ENCODE assay signal across 18 mouse cellular contexts in genomic region chr3:14877251-14877909, GRCm38 (mm10). TPM values are rescaled to one million over a fixed set of nuclear protein-coding genes. Genes with fewer than 3 reads are reported as not detected.
DNase-seq lines count a peak whose midpoint lies in the region; ATAC-seq and TF ChIP-seq lines count a peak whose summit lies in the region.
"Had no signal": no experiment of that assay in that cellular context is flagged by ENCODE, and none has a peak within 500 bp of the region (broad histone marks: within the 10 kb centered on the region; RNA-seq: fewer than 3 reads in every experiment).

No protein-coding gene starts in this region.

- peak; percentile 99 for TF ChIP-seq EP300 in liver, postnatal 0 days (IDR thresholded peaks at IDR 0.05; ENCODE audit: low read depth)

- H3K4me1 ChIP-seq in heart, embryonic 13.5 days: peaks cover 16% of the 10 kb centered on the region
- peaks cover 83% of the 10 kb centered on the region for H3K4me1 ChIP-seq in G1E (ENCODE audit: insufficient read depth, low read depth, low read length)
- peaks cover 18% of the 10 kb centered on the region for H3K4me1 ChIP-seq in liver, postnatal 0 days (ENCODE audit: insufficient read depth)
- no peaks in the 10 kb centered on the region for H3K4me1 ChIP-seq in hindbrain, embryonic 12.5 days
- H3K4me1 ChIP-seq: forebrain, embryonic 15.5 days; limb, embryonic 15.5 days; midbrain, embryonic 13.5 days had no signal

- H3K27ac ChIP-seq in heart, embryonic 13.5 days (replicated peaks): peak overlapping the region; percentile 51
- peak overlapping the region; percentile 95 for H3K27ac ChIP-seq in liver, postnatal 0 days (ENCODE audit: low read depth)
- H3K27ac ChIP-seq in hindbrain, embryonic 12.5 days: no peak overlapping the region
- H3K27ac ChIP-seq: embryonic facial prominence, embryonic 13.5 days; forebrain, embryonic 15.5 days; left cerebral cortex, adult 2 months; limb, embryonic 15.5 days; midbrain, embryonic 13.5 days had no signal

- DNase-seq in heart, adult 11 months: no peak
- DNase-seq in G1E (ENCODE audit: low spot score): peak; percentile 31
- DNase-seq in liver, postnatal 0 days: peak; percentile 69
- no peak for DNase-seq in testis, postnatal 14 days (ENCODE audit: low spot score)
- DNase-seq: cerebellum, postnatal 14 days; gastrocnemius, postnatal 14 days; heart, postnatal 36 days; thymus, adult 2 months had no signal

- TF ChIP-seq CTCF in G1E (IDR thresholded peaks at IDR 0.05; ENCODE audit: low read depth, low read length): no peak
- TF ChIP-seq CTCF in liver, postnatal 0 days (IDR thresholded peaks at IDR 0.05; ENCODE audit: low read depth): no peak

- ATAC-seq in heart, embryonic 13.5 days (ENCODE audit: extremely low read depth, insufficient number of reproducible peaks, low FRiP score, low TSS enrichment): no peak
- peak; percentile 69 for ATAC-seq in G1E (ENCODE audit: extremely low read depth, insufficient number of reproducible peaks, low FRiP score, poor library complexity, severe bottlenecking)
- ATAC-seq in erythroblast, adult 5-6 weeks (replicated peaks; ENCODE audit: low FRiP score, poor library complexity, severe bottlenecking): peak; percentile 66
- peak; percentile 85 for ATAC-seq in liver, postnatal 0 days
- no peak for ATAC-seq in hindbrain, embryonic 12.5 days (ENCODE audit: low FRiP score)
- ATAC-seq in granulocyte monocyte progenitor cell, adult 5-6 weeks (replicated peaks; ENCODE audit: poor library complexity, severe bottlenecking): no peak
- ATAC-seq: forebrain, embryonic 15.5 days; inflammation-experienced regulatory T-cells, adult 6 months; midbrain, embryonic 13.5 days had no signal

- H3K4me2 ChIP-seq in heart, embryonic 13.5 days: 0 out of 2 replicates have a peak overlapping the region, but pooled peaks have one; percentile 3
- peak overlapping the region; percentile 48 for H3K4me2 ChIP-seq in liver, postnatal 0 days (ENCODE audit: low read depth, low read length)
- H3K4me2 ChIP-seq in hindbrain, embryonic 12.5 days (replicated peaks): no peak overlapping the region
- H3K4me2 ChIP-seq: embryonic facial prominence, embryonic 13.5 days; forebrain, embryonic 15.5 days; limb, embryonic 15.5 days; midbrain, embryonic 13.5 days had no signal

- no peaks in the 10 kb centered on the region for H3K9me3 ChIP-seq in heart, embryonic 13.5 days
- H3K9me3 ChIP-seq in G1E (replicated peaks): no peaks in the 10 kb centered on the region
- no peaks in the 10 kb centered on the region for H3K9me3 ChIP-seq in liver, postnatal 0 days (ENCODE audit: low read length)
- H3K9me3 ChIP-seq in hindbrain, embryonic 12.5 days (replicated peaks): no peaks in the 10 kb centered on the region
- H3K9me3 ChIP-seq: embryonic facial prominence, embryonic 13.5 days; forebrain, embryonic 15.5 days; limb, embryonic 15.5 days; midbrain, embryonic 13.5 days had no signal

- no peaks in the 10 kb centered on the region for H3K27me3 ChIP-seq in heart, embryonic 13.5 days (replicated peaks)
- H3K27me3 ChIP-seq in G1E (ENCODE audit: insufficient read depth, low read length): no peaks in the 10 kb centered on the region
- no peaks in the 10 kb centered on the region for H3K27me3 ChIP-seq in liver, postnatal 0 days (ENCODE audit: insufficient read depth, low read length)
- no peaks in the 10 kb centered on the region for H3K27me3 ChIP-seq in hindbrain, embryonic 12.5 days
- H3K27me3 ChIP-seq: forebrain, embryonic 15.5 days; limb, embryonic 15.5 days; midbrain, embryonic 13.5 days had no signal

- no peak overlapping the region for H3K4me3 ChIP-seq in heart, embryonic 13.5 days
- H3K4me3 ChIP-seq in G1E (ENCODE audit: low read depth, low read length): no peak overlapping the region; the same call in 1 of the 2 replicates
- no peak overlapping the region for H3K4me3 ChIP-seq in liver, postnatal 0 days (ENCODE audit: low read depth, low read length)
- no peak overlapping the region for H3K4me3 ChIP-seq in hindbrain, embryonic 12.5 days
- H3K4me3 ChIP-seq: embryonic facial prominence, embryonic 13.5 days; forebrain, embryonic 15.5 days; left cerebral cortex, adult 2 months; limb, embryonic 15.5 days; midbrain, embryonic 13.5 days had no signal

- 0 out of 2 replicates have a peak overlapping the region, but pooled peaks have one; percentile 12 for H3K9ac ChIP-seq in heart, embryonic 13.5 days
- H3K9ac ChIP-seq in liver, postnatal 0 days (replicated peaks): peak overlapping the region; percentile 53
- H3K9ac ChIP-seq in hindbrain, embryonic 12.5 days: no peak overlapping the region
- H3K9ac ChIP-seq: embryonic facial prominence, embryonic 13.5 days; forebrain, embryonic 15.5 days; limb, embryonic 15.5 days; midbrain, embryonic 13.5 days had no signal

- no peaks in the 10 kb centered on the region for H3K36me3 ChIP-seq in heart, embryonic 13.5 days
- H3K36me3 ChIP-seq in G1E (replicated peaks): no peaks in the 10 kb centered on the region
- H3K36me3 ChIP-seq in liver, postnatal 0 days (replicated peaks; ENCODE audit: insufficient read depth, low read length): no peaks in the 10 kb centered on the region
- no peaks in the 10 kb centered on the region for H3K36me3 ChIP-seq in hindbrain, embryonic 12.5 days
- H3K36me3 ChIP-seq: embryonic facial prominence, embryonic 13.5 days; forebrain, embryonic 15.5 days; limb, embryonic 15.5 days; midbrain, embryonic 13.5 days had no signal

- 42% methylated on average over 7 of the region's 7 CpGs for WGBS in heart, embryonic 13.5 days
- 52% methylated on average over 7 of the region's 7 CpGs for WGBS in liver, postnatal 0 days (ENCODE audit: insufficient replicate concordance)
- WGBS in hindbrain, embryonic 12.5 days: 91% methylated on average over 7 of the region's 7 CpGs

RNA-seq across cellular contexts. Expression of gene Car2, which starts 8.7 kb away (rescaled TPM):
- 130 and 134 TPM in 2 replicates for polyA plus RNA-seq in heart, embryonic 13.5 days (2015; fragmentation: Nextera tagmentation; extraction: Ambion mirVana)
- total RNA-seq in G1E (2014; fragmentation: Nextera tagmentation) (1,532 and 1,746 TPM in 2 replicates), G1E (2017) (1,452 and 1,581 TPM in 2 replicates)
- 537 and 1,129 TPM in 2 replicates for polyA plus RNA-seq in G1E (2012)
- total RNA-seq in erythroblast, adult 5-6 weeks (2015; ENCODE audit: low replicate concordance): 2,221 and 2,248 TPM in 2 replicates
- 2,517 and 3,025 TPM in 2 replicates for total RNA-seq in erythroblast, adult 5-6 weeks (2017; ENCODE audit: low replicate concordance)
- polyA plus RNA-seq in liver, postnatal 0 days (2015; fragmentation: Nextera tagmentation; extraction: Ambion mirVana): 901 and 980 TPM in 2 replicates
- polyA plus RNA-seq in hindbrain, embryonic 12.5 days (2016; fragmentation: Nextera tagmentation; extraction: Ambion mirVana): 62.0 and 77.2 TPM in 2 replicates
- 10.0 and 13.0 TPM in 2 replicates for total RNA-seq in granulocyte monocyte progenitor cell, adult 5-6 weeks (2014; fragmentation: Nextera tagmentation)
- 15.5 and 23.6 TPM in 2 replicates for total RNA-seq in granulocyte monocyte progenitor cell, adult 5-6 weeks (2017)

RNA-seq across cellular contexts. Expression of gene Car3, which starts 14.1 kb away (rescaled TPM):
- polyA plus RNA-seq in heart, embryonic 13.5 days (2015; fragmentation: Nextera tagmentation; extraction: Ambion mirVana): 6.8 and 7.5 TPM in 2 replicates
- total RNA-seq in G1E (2014; fragmentation: Nextera tagmentation) (18.5 TPM in 2 replicates), G1E (2017) (1.1 and 1.2 TPM in 2 replicates)
- 1.7 and 3.9 TPM in 2 replicates for polyA plus RNA-seq in G1E (2012)
- 0.38 TPM in 1 of 2 replicates, not detected in the other for total RNA-seq in erythroblast, adult 5-6 weeks (2015; ENCODE audit: low replicate concordance)
- total RNA-seq in erythroblast, adult 5-6 weeks (2017; ENCODE audit: low replicate concordance): 0.85 TPM in 1 of 2 replicates, not detected in the other
- polyA plus RNA-seq in liver, postnatal 0 days (2015; fragmentation: Nextera tagmentation; extraction: Ambion mirVana): 38.8 and 39.0 TPM in 2 replicates
- polyA plus RNA-seq in hindbrain, embryonic 12.5 days (2016; fragmentation: Nextera tagmentation; extraction: Ambion mirVana): 3.7 and 5.8 TPM in 2 replicates
- total RNA-seq in granulocyte monocyte progenitor cell, adult 5-6 weeks (2014; fragmentation: Nextera tagmentation): 4.3 and 4.8 TPM in 2 replicates
- total RNA-seq in granulocyte monocyte progenitor cell, adult 5-6 weeks (2017): 4.1 and 6.1 TPM in 2 replicates
- polyA plus RNA-seq: inflammation-experienced regulatory T-cells, adult 6 months had no signal

Comparison
In these comparisons a context has a peak if more than half of its experiments do, and no peak if none do; other contexts are left out.
1. ATAC-seq: peak in G1E (single experiment), erythroblast, adult 5-6 weeks (single experiment) and liver, postnatal 0 days (single experiment); none in heart, embryonic 13.5 days (single experiment), hindbrain, embryonic 12.5 days (single experiment) and granulocyte monocyte progenitor cell, adult 5-6 weeks (single experiment).
2. DNase-seq: peak in G1E (single experiment) and liver, postnatal 0 days (single experiment); none in heart, adult 11 months (single experiment) and testis, postnatal 14 days (single experiment).